Mouse (Mus musculus) kidney, embryonic 15.5 days (tissue): ENCODE results near the gene Opn5. TPM values are rescaled to one million over a fixed set of nuclear protein-coding genes. Genes with fewer than 3 reads are reported as not detected.

Experiments
- ATAC-seq: fragments of 200-750 bp; cut with Nextera tagmentation; replicated peaks from 2 replicates; pipeline ENCODE4 v1.8.0; 2017; ENCODE audit warnings: moderate TSS enrichment; ENCODE audit not compliant: low FRiP score
- H3K27ac ChIP-seq: fragments of 300-500 bp; sonication (generic); 2 replicates; pipeline ENCODE4 v1.5.1; 2015; ENCODE audit warnings: mild to moderate bottlenecking, inconsistent platforms
- H3K27me3 ChIP-seq: fragments of 300-500 bp; sonication (generic); 2 replicates; pipeline ENCODE4 v1.6.1; 2015; ENCODE audit warnings: inconsistent platforms
- H3K36me3 ChIP-seq: fragments of 300-500 bp; sonication (generic); 2 replicates; pipeline ENCODE4 v1.6.1; 2015; ENCODE audit warnings: inconsistent platforms
- H3K4me1 ChIP-seq: fragments of 300-500 bp; sonication (generic); 2 replicates; pipeline ENCODE4 v1.6.1; 2015; ENCODE audit warnings: inconsistent platforms
- H3K4me2 ChIP-seq: fragments of 300-500 bp; sonication (generic); 2 replicates; pipeline ENCODE4 v1.6.1; 2015; ENCODE audit warnings: moderate library complexity, mild to moderate bottlenecking, inconsistent platforms
- H3K4me3 ChIP-seq: fragments of 300-500 bp; sonication (generic); replicated peaks from 2 replicates; pipeline ENCODE4 v1.5.1; 2015; ENCODE audit warnings: mild to moderate bottlenecking, inconsistent platforms
- H3K9ac ChIP-seq: fragments of 300-500 bp; sonication (generic); 2 replicates; pipeline ENCODE4 v1.6.1; 2015; ENCODE audit warnings: mild to moderate bottlenecking, inconsistent platforms
- H3K9me3 ChIP-seq: fragments of 300-500 bp; sonication (generic); replicated peaks from 2 replicates; pipeline ENCODE4 v1.6.1; 2016; ENCODE audit warnings: inconsistent platforms
- WGBS: fragments of 180-500 bp; shearing (Covaris S2); methylation state at CpG from one replicate; pipeline ENCODE4 v1.1.7; 2015; ENCODE audit warnings: mixed read lengths; 5-methylcytosine and 5-hydroxymethylcytosine counted together
- polyA plus RNA-seq: library from polyadenylated mRNA; unstranded; fragments of >200 nt; fragmentation: Nextera tagmentation; extraction: Ambion mirVana; gene quantifications from 2 replicates; pipeline ENCODE4 v1.2.1, GENCODE M21; 2015

Gene Opn5
- polyA plus RNA-seq, 1 experiment from 2014 or later = 0.23 TPM

DNA sequence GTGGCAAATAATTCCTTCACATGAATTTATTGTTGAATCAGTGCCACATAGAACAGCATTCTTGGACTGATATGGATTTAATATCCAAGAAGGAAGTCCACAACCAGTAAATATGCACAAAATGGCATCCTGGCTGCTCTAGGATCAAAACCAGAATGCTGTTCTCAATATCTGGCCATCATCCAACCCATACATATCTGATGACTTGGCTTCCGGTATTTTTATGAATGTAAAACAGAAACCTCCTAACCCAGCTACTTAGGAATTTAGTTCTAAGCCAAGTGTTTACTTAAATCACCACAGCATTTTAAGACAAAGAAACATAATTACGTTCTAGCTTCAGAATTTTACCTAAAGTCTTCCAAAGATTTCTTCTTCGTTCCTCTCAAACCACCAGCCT, 31.0 kb downstream of the Opn5 start:
- ATAC-seq = no peak
- no peak overlapping the region for H3K4me3 ChIP-seq
- H3K4me1 ChIP-seq = peaks cover 9% of the 10 kb centered on the region
- H3K27me3 ChIP-seq = no peaks in the 10 kb centered on the region
- H3K4me2 ChIP-seq = no peak overlapping the region
- H3K9ac ChIP-seq = no peak overlapping the region
- no peaks in the 10 kb centered on the region for H3K9me3 ChIP-seq
- WGBS = 72% methylated on average over 3 of the region's 3 CpGs
- H3K27ac ChIP-seq = no peak overlapping the region
- no peaks in the 10 kb centered on the region for H3K36me3 ChIP-seq

DNA sequence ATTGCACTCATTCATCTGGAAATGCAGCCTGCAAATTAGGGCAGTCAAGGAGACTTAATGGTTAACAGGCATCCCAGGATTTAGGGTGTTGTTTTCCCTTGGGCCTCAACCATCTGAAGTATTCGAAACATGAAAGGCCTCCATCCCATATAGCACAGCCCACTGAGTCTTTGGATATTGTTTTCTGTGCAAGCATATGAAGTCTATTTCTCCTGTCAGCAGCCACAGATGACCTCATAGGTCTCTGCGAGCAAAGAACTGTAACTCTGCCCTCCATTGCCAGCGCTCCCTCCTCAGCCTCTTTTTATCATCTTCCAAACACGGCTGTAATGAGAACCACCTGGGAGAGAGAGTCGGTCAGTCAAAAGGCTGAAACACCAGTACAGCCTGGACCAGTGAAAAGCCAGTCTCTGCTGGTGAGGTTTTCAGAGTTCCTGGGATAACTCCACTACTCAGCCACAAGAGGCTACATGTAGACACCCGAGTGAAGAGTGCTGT, 34.5 kb downstream of the Opn5 start:
- no peak overlapping the region for H3K4me2 ChIP-seq
- H3K4me1 ChIP-seq = peaks cover 9% of the 10 kb centered on the region
- H3K27ac ChIP-seq = peak overlapping the region; percentile 68; the same call in 1 of the 2 replicates
- ATAC-seq = peak; percentile 90
- H3K27me3 ChIP-seq = no peaks in the 10 kb centered on the region
- no peak overlapping the region for H3K9ac ChIP-seq
- H3K9me3 ChIP-seq = no peaks in the 10 kb centered on the region
- no peak overlapping the region for H3K4me3 ChIP-seq
- 16% methylated on average over 6 of the region's 6 CpGs for WGBS
- H3K36me3 ChIP-seq = no peaks in the 10 kb centered on the region

DNA sequence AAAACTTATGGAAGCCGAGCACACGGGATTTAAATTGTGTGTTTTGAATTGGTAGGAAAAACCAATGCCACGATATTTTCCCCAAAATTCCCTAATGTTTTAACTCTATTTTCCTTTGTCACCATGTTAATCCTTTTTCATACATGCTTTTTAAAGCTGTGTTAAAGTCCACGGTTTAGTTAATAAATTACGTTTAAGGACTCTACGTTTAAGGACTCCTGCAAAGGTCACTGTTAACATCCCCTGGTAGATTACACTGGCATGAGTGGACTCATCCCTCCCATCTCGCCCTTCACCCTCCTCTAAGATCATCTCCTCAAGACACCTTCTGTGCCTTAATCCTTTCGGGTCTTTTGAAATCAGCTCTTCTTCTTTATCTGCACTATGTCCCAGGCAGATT, 37.4 kb downstream of the Opn5 start:
- ATAC-seq = no peak
- Histone ChIP-seq H3K4me1 (peaks cover 9% of the 10 kb centered on the region), H3K27me3 (no peaks in the 10 kb centered on the region), H3K9me3 (no peaks in the 10 kb centered on the region), H3K4me2 (no peak overlapping the region), H3K36me3 (no peaks in the 10 kb centered on the region), H3K27ac (no peak overlapping the region), H3K9ac (no peak overlapping the region), H3K4me3 (no peak overlapping the region)
- WGBS = 79% methylated on average over 8 of the region's 8 CpGs

DNA sequence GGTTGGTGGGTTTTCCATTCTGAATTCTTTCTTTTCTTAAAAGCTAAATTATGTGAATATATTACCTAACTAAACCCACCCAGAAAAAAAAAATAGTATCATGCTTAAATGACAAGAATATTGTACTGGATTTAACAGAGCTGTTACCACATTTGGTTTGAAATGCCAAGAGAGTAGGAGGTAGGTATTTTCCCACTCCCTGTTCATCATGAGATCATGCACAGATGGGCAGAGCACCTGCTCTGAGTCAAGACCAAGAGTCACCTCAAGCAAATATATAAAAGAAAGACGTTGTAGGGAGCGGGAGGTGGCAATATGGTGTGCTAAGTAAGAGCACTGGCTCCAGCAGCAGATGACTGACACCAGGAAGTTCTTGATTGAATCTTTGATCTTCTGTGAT, 61.6 kb downstream of the Opn5 start:
- H3K27ac ChIP-seq = no peak overlapping the region
- H3K4me3 ChIP-seq = no peak overlapping the region
- WGBS = 84% methylated on average over 2 of the region's 2 CpGs
- H3K9ac ChIP-seq = no peak overlapping the region
- H3K9me3 ChIP-seq = no peaks in the 10 kb centered on the region
- H3K27me3 ChIP-seq = no peaks in the 10 kb centered on the region
- ATAC-seq = no peak
- H3K36me3 ChIP-seq = no peaks in the 10 kb centered on the region
- H3K4me2 ChIP-seq = no peak overlapping the region
- no peaks in the 10 kb centered on the region for H3K4me1 ChIP-seq

- Histone ChIP-seq H3K9ac (no peak overlapping the region), H3K9me3 (no peaks in the 10 kb centered on the region), H3K4me2 (0 out of 2 replicates have a peak overlapping the region, but pooled peaks have one; percentile 12), H3K27ac (peak overlapping the region; percentile 32; the same call in 1 of the 2 replicates), H3K4me1 (0 out of 2 replicates have a peak, but pooled peaks cover 3% of the 10 kb centered on the region), H3K27me3 (no peaks in the 10 kb centered on the region), H3K36me3 (no peaks in the 10 kb centered on the region), H3K4me3 (no peak overlapping the region)
- ATAC-seq = peak; percentile 86
- WGBS = 37% methylated on average over 5 of the region's 5 CpGs
These were observed 81.0 kb downstream of the Opn5 start for GRCm38 (mm10) chr17:42530147-42530546.

GRCm38 (mm10) chr17:42509356-42510262, 101.6 kb downstream of the Opn5 start:
- H3K9ac ChIP-seq = no peak overlapping the region
- H3K4me3 ChIP-seq = no peak overlapping the region
- 71% methylated on average over 9 of the region's 9 CpGs for WGBS
- no peak overlapping the region for H3K4me2 ChIP-seq
- H3K9me3 ChIP-seq = no peaks in the 10 kb centered on the region
- ATAC-seq = no peak
- no peak overlapping the region for H3K27ac ChIP-seq
- H3K4me1 ChIP-seq = no peaks in the 10 kb centered on the region
- H3K36me3 ChIP-seq = no peaks in the 10 kb centered on the region
- H3K27me3 ChIP-seq = no peaks in the 10 kb centered on the region

Other genes starting within 250 kb of the Opn5 start
- 0.14 and 0.23 TPM in 2 replicates for gene Adgrf4, start 80.9 kb upstream of the Opn5 start, polyA plus RNA-seq
- gene Adgrf2, start 130.8 kb upstream of the Opn5 start, polyA plus RNA-seq = 0.15 TPM in 1 of 2 replicates, not detected in the other